Mouse (Mus musculus) kidney, embryonic 14.5 days (tissue): ENCODE data around the gene Birc3. TPM values are rescaled to one million over a fixed set of nuclear protein-coding genes. Genes with fewer than 3 reads are reported as not detected.
A peak's percentile ranks its signal among the peaks of the same experiment; 100 is the strongest.
"Not testable (repeated sequence)": the region's sequence is repeated elsewhere in the genome, so short reads cannot be mapped to it uniquely, and the experiment has no call there.

Experiments used
- ATAC-seq: fragments of 200-750 bp; cut with Nextera tagmentation; 2 replicates; pipeline ENCODE4 v1.8.0; 2017; ENCODE audit warnings: moderate number of reproducible peaks, mild to moderate bottlenecking, moderate TSS enrichment, moderate library complexity; ENCODE audit not compliant: low FRiP score, low TSS enrichment
- H3K27ac ChIP-seq: fragments of 300-500 bp; sonication (generic); 2 replicates; pipeline ENCODE4 v1.5.1; 2014; ENCODE audit warnings: low read depth, mild to moderate bottlenecking, low read length, moderate library complexity, mixed read lengths
- H3K27me3 ChIP-seq: fragments of 300-500 bp; sonication (generic); 2 replicates; pipeline ENCODE4 v1.6.1; 2014; ENCODE audit warnings: mild to moderate bottlenecking, low read length; ENCODE audit not compliant: control insufficient read depth, insufficient read depth
- H3K36me3 ChIP-seq: fragments of 300-500 bp; sonication (generic); 2 replicates; pipeline ENCODE4 v1.6.1; 2014; ENCODE audit warnings: low read length, mixed read lengths; ENCODE audit not compliant: control insufficient read depth, insufficient read depth
- H3K4me1 ChIP-seq: fragments of 300-500 bp; sonication (generic); 2 replicates; pipeline ENCODE4 v1.6.1; 2014; ENCODE audit warnings: low read length, mixed read lengths; ENCODE audit not compliant: control insufficient read depth, insufficient read depth
- H3K4me2 ChIP-seq: fragments of 300-500 bp; sonication (generic); replicated peaks from 2 replicates; pipeline ENCODE4 v1.6.1; 2014; ENCODE audit warnings: low read depth, mild to moderate bottlenecking, low read length
- H3K4me3 ChIP-seq: fragments of 300-500 bp; sonication (generic); 2 replicates; pipeline ENCODE4 v1.5.1; 2014; ENCODE audit warnings: mild to moderate bottlenecking, low read length
- H3K9ac ChIP-seq: fragments of 300-500 bp; sonication (generic); 2 replicates; pipeline ENCODE4 v1.6.1; 2014; ENCODE audit warnings: low read depth, mild to moderate bottlenecking, low read length, moderate library complexity
- H3K9me3 ChIP-seq: fragments of 300-500 bp; sonication (generic); 2 replicates; pipeline ENCODE4 v1.6.1; 2016; ENCODE audit warnings: low read length; ENCODE audit not compliant: control insufficient read depth
- WGBS: fragments of 180-500 bp; shearing (Covaris S2); extraction: QIAGEN DNeasy Blood & Tissue Kit; methylation state at CpG from one replicate; pipeline ENCODE4 v1.1.7; 2014; 5-methylcytosine and 5-hydroxymethylcytosine counted together
- polyA plus RNA-seq: library from polyadenylated mRNA; unstranded; fragments of >200 nt; fragmentation: Nextera tagmentation; extraction: Ambion mirVana; gene quantifications from 2 replicates; pipeline ENCODE4 v1.2.1, GENCODE M21; 2014

The Birc3 gene
- polyA plus RNA-seq, 1 experiment from 2014 or later: 6.5 TPM

DNA sequence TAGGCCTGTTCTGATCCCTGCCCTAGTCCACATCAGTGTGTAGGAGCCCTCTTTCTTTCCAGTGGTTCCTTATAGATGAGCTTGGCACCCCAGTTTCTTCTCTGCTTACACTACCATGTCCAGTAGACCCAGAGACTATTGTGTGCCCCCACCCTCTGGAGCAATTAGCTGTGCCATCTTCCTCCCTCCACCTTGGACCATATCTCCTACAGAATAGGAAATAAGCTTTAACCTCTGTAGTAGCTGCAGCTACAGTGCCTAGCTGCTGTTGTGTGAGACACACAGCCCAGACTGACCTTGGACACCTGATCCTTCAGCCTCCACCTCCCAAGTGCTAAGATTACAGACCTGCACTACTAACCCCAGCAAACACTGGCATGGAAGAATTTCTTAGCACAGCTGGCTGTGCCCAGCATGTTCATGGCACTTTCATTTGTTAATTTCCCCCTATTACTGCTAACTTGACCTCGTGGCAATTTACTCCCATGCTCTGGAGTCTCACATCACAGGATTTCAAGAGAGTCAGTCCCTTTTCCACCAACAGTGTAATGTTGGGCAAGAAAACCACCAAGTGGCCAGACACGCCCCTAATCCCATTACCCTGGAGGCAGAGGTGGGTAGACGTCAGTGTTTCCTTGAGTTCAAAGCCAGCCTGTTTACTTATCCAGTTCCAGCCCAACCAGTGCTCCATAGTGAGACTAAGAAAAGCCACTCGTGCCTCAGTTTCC lies 1.5 kb downstream of the Birc3 start:
- ATAC-seq: peak; percentile 82
- no peaks in the 10 kb centered on the region for H3K4me1 ChIP-seq
- no peak overlapping the region for H3K4me3 ChIP-seq
- no peaks in the 10 kb centered on the region for H3K36me3 ChIP-seq
- H3K4me2 ChIP-seq: no peak overlapping the region
- no peaks in the 10 kb centered on the region for H3K9me3 ChIP-seq
- no peaks in the 10 kb centered on the region for H3K27me3 ChIP-seq
- H3K9ac ChIP-seq: no peak overlapping the region
- WGBS: 45% methylated on average over 4 of the region's 4 CpGs
- H3K27ac ChIP-seq: peak overlapping the region; percentile 38

DNA sequence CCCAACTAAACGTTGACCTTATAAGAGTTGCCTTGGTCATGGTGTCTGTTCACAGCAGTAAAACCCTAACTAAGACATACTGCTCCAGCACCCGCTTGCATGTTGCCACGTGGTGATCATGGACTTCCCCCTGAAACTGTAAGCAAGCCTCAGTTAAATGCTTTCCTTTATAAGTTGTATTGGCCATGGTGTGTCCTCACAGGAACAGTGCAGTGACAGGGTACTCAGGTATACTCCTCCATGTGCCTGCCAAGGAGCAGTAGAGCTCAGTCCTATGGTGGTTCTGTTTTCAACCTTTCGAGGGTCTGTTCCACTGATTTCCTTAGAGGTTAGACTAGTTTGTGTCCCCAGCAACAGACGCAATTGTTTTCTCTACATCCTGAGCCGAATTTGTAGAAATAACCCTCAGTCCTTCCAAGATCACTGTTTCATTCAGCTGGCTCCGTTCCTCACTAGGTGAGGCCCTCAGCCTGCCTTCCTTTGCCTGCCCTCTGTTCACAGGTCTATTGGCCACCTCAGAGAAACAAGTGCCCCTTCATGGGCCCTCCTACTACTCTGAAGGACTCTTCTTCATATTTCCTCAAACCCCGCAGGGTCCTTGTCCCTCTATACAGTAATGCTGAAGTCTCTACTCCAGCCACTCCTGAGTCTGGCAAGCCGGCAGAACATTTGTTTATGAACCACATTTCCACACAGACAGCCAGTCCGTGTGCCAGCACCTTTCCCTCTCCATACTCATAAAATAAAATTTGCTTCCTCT lies 2.2 kb downstream of the Birc3 start:
- Histone ChIP-seq H3K4me3 (no peak overlapping the region), H3K27ac (peak overlapping the region; percentile 38; the same call in 1 of the 2 replicates), H3K4me2 (no peak overlapping the region), H3K9ac (no peak overlapping the region), H3K9me3 (no peaks in the 10 kb centered on the region), H3K4me1 (no peaks in the 10 kb centered on the region), H3K36me3 (no peaks in the 10 kb centered on the region), H3K27me3 (no peaks in the 10 kb centered on the region)
- WGBS: 80% methylated on average over 10 of the region's 10 CpGs
- ATAC-seq: no peak

DNA sequence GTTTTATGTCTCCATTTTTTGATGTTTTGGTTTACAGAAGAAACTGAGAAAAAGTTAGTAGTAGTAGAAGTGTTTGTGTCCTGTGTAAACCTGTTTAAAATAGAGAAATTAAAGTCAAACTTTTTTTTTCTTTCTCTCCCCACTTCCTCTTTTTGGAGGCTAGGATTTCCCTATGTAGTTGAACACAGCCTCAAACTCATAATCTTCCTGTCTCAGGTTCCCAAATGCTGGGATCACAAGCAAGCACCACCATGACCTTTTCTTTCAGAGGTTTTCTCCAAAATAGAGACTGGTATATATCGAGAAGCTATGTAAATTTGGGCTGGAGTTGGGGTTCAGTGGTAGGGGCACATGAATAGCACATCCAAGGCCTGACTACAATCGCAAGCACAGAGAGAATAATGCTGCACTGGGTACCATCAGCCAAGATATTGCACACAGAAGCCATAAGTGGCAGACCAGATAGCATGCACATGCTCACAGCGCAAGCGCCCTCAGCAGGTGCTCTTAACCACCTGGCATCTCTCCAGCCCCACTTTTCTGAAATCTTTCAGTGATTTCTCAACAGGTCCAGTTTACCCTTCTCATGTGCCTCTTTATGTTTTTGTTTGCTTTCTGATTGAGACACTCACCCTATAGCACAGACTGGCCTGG lies 4.0 kb downstream of the Birc3 start:
- H3K27me3 ChIP-seq: no peaks in the 10 kb centered on the region
- H3K27ac ChIP-seq: no peak overlapping the region
- ATAC-seq: no peak
- no peak overlapping the region for H3K9ac ChIP-seq
- no peak overlapping the region for H3K4me2 ChIP-seq
- H3K4me3 ChIP-seq: no peak overlapping the region
- no peaks in the 10 kb centered on the region for H3K9me3 ChIP-seq
- no peaks in the 10 kb centered on the region for H3K4me1 ChIP-seq
- no peaks in the 10 kb centered on the region; the same call in 1 of the 2 replicates for H3K36me3 ChIP-seq
- WGBS: 92% methylated on average over 4 of the region's 4 CpGs

DNA sequence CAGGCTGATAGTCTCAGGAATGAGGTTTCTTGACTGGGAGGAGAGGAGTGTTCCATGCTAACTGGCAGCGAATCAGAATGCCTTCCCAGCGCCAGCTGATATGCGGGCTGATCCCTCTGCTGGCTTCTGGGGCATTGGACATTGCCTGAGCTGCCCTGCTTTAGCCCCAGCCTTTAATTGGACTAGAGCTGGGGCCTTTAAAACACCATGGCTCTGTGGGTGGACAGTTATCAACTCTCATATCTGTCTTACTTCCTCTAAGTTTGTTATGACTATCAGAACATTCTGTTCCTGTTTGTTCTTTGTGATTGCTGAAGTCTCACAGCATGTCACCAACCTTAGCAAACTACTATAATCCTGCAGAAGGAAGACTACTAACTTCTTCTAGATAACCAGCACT lies 5.0 kb downstream of the Birc3 start:
- ATAC-seq: no peak
- WGBS: 89% methylated on average over 3 of the region's 3 CpGs
- Histone ChIP-seq H3K4me3 (no peak overlapping the region), H3K27me3 (no peaks in the 10 kb centered on the region), H3K4me2 (no peak overlapping the region), H3K27ac (no peak overlapping the region), H3K9ac (no peak overlapping the region), H3K36me3 (no peaks in the 10 kb centered on the region; the same call in 1 of the 2 replicates), H3K4me1 (no peaks in the 10 kb centered on the region), H3K9me3 (no peaks in the 10 kb centered on the region)

DNA sequence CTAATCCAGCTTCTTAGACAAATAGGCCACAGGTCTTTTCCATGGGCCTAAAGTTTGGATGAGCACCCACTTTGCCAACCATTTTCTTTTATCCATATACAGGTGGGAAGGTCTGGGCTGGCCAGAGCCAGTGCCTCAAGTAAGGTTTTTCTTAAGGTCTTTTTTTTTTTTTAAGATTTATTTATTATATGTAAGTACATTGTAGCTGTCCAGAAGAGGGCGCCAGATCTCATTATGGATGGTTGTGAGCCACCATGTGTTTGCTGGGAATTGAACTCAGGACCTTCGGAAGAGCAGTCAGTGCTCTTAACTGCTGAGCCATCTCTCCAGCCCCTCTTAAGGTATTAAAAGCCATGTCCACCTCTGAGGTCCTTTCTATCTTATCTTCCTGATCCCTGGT lies 6.0 kb downstream of the Birc3 start:
- WGBS: 91% methylated on average over 2 of the region's 2 CpGs
- not testable (repeated sequence) for H3K9me3 ChIP-seq, H3K27ac ChIP-seq, H3K4me3 ChIP-seq, H3K36me3 ChIP-seq, H3K4me1 ChIP-seq, H3K9ac ChIP-seq, H3K27me3 ChIP-seq, ATAC-seq, H3K4me2 ChIP-seq

DNA sequence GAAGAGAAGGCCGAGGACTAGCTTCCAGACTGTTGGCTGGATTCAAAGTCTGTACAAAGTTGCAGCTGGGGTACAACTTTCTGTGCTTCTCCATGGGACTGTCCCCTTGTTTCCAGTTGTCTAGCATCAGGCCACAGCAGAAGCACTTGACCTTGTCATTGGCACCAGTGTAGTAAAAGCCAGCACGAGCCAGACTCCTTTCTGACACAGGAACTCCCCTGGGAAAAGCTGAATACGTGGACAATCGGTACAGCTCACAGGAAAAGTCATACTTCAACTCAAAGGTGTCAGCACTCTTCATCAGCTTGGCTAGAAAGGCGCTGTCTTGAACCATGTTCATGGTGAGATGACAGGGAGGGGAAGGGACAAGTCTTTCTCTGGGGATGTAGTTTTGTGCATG lies 12.0 kb downstream of the Birc3 start:
- no peak overlapping the region for H3K4me3 ChIP-seq
- no peak overlapping the region for H3K27ac ChIP-seq
- H3K9me3 ChIP-seq: no peaks in the 10 kb centered on the region
- ATAC-seq: no peak
- WGBS: 89% methylated on average over 5 of the region's 5 CpGs
- no peaks in the 10 kb centered on the region for H3K4me1 ChIP-seq
- no peaks in the 10 kb centered on the region for H3K27me3 ChIP-seq
- H3K4me2 ChIP-seq: no peak overlapping the region
- no peaks in the 10 kb centered on the region; the same call in 1 of the 2 replicates for H3K36me3 ChIP-seq
- H3K9ac ChIP-seq: no peak overlapping the region

DNA sequence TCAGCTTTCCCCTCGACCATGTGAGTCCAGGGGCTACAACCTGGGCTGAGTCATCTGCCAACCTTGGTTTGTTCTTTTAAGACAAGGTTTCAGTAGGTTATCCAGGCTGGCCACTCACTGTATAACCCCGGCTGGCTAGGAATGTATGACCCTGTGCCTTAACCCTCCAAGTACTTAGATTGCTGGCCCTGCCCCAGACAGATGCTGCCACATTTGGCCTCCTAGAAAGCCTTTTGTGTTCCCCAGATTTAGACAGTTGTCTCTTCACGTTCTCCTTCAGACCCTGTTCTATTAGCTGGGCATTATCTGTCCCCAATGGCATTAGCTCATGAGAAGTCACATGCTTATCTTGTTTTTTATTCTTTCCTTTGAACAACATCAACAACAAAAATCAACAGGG lies 17.1 kb downstream of the Birc3 start:
- WGBS: 49% methylated on average over 3 of the region's 3 CpGs
- no peaks in the 10 kb centered on the region for H3K36me3 ChIP-seq
- H3K4me2 ChIP-seq: no peak overlapping the region
- no peak overlapping the region for H3K4me3 ChIP-seq
- H3K9me3 ChIP-seq: no peaks in the 10 kb centered on the region
- no peaks in the 10 kb centered on the region for H3K27me3 ChIP-seq
- H3K4me1 ChIP-seq: no peaks in the 10 kb centered on the region
- ATAC-seq: no peak
- no peak overlapping the region for H3K9ac ChIP-seq
- H3K27ac ChIP-seq: no peak overlapping the region

GRCm38 (mm10) chr9:7855374-7855773 lies 17.6 kb downstream of the Birc3 start:
- Histone ChIP-seq H3K4me2 (no peak overlapping the region), H3K27ac (no peak overlapping the region), H3K36me3 (no peaks in the 10 kb centered on the region), H3K9ac (no peak overlapping the region), H3K4me3 (no peak overlapping the region), H3K9me3 (no peaks in the 10 kb centered on the region), H3K4me1 (no peaks in the 10 kb centered on the region), H3K27me3 (no peaks in the 10 kb centered on the region)
- ATAC-seq: no peak; the same call in 1 of the 2 replicates
- 43% methylated on average over 1 of the region's 1 CpGs for WGBS

- H3K4me1 ChIP-seq, H3K27ac ChIP-seq, H3K27me3 ChIP-seq, H3K36me3 ChIP-seq, H3K9me3 ChIP-seq, ATAC-seq, H3K4me3 ChIP-seq, H3K4me2 ChIP-seq, H3K9ac ChIP-seq: not testable (repeated sequence)
- WGBS: 79% methylated on average over 14 of the region's 14 CpGs
These were observed 18.8 kb downstream of the Birc3 start for GRCm38 (mm10) chr9:7854196-7854595.
